In genomic region chr1:79874741-79875140, GRCm38 (mm10) we compare ENCODE assay signal across 21 mouse cellular contexts. TPM values are rescaled to one million over a fixed set of nuclear protein-coding genes. Genes with fewer than 3 reads are reported as not detected.
DNase-seq lines count a peak whose midpoint lies in the region; ATAC-seq lines count a peak whose summit lies in the region.
"Had no signal": no experiment of that assay in that cellular context is flagged by ENCODE, and none has a peak within 500 bp of the region (broad histone marks: within the 10 kb centered on the region; RNA-seq: fewer than 3 reads in every experiment).

No protein-coding gene starts in this region.

- no peaks in the 10 kb centered on the region for H3K36me3 ChIP-seq in kidney, embryonic 16.5 days (ENCODE audit: insufficient read depth, low read length)
- no peaks in the 10 kb centered on the region for H3K36me3 ChIP-seq in kidney, embryonic 14.5 days (ENCODE audit: control insufficient read depth, insufficient read depth, low read length)
- no peaks in the 10 kb centered on the region for H3K36me3 ChIP-seq in intestine, embryonic 16.5 days (ENCODE audit: control insufficient read depth, insufficient read depth, low read length)
- H3K36me3 ChIP-seq: embryonic facial prominence, embryonic 10.5 days; heart, embryonic 10.5 days; hindbrain, embryonic 13.5 days had no signal

- no peaks in the 10 kb centered on the region for H3K27me3 ChIP-seq in kidney, embryonic 16.5 days (ENCODE audit: insufficient read depth, low read length)
- H3K27me3 ChIP-seq in kidney, embryonic 14.5 days (ENCODE audit: control insufficient read depth, insufficient read depth, low read length) = no peaks in the 10 kb centered on the region
- H3K27me3 ChIP-seq in intestine, embryonic 16.5 days (replicated peaks; ENCODE audit: control insufficient read depth, insufficient read depth, low read length) = no peaks in the 10 kb centered on the region
- H3K27me3 ChIP-seq: CH12.LX; forebrain, embryonic 13.5 days; hindbrain, embryonic 13.5 days had no signal

- peak; percentile 9; the same call in 1 of the 2 replicates for ATAC-seq in kidney, embryonic 16.5 days (ENCODE audit: low FRiP score, low TSS enrichment)
- no peak for ATAC-seq in kidney, embryonic 14.5 days (ENCODE audit: low FRiP score, low TSS enrichment)
- peak; percentile 59; the same call in 1 of the 2 replicates for ATAC-seq in intestine, embryonic 16.5 days
- ATAC-seq: forebrain, embryonic 13.5 days; forebrain, postnatal 0 days had no signal

- peak; percentile 11 for DNase-seq in testis, postnatal 14 days (ENCODE audit: low spot score)
- DNase-seq in testis, postnatal 10 days (ENCODE audit: low spot score) = no peak
- DNase-seq in cerebellum, adult 9-11 months = no peak
- DNase-seq in gastrocnemius, adult 8-10 months (ENCODE audit: low spot score in 2 of 2) = no peak
- DNase-seq: adrenal gland, postnatal 10 days; cerebellum, adult 11-12 months; cerebellum, adult 9-10 months; cerebellum, postnatal 36 days; forebrain, postnatal 0 days; gastrocnemius, postnatal 36 days; heart, adult 18-20 months; heart, postnatal 10 days; heart, postnatal 4 days had no signal

- H3K4me1 ChIP-seq in kidney, embryonic 16.5 days (ENCODE audit: insufficient read depth, low read length) = no peaks in the 10 kb centered on the region
- H3K4me1 ChIP-seq in kidney, embryonic 14.5 days (ENCODE audit: control insufficient read depth, insufficient read depth, low read length) = no peaks in the 10 kb centered on the region
- H3K4me1 ChIP-seq in intestine, embryonic 16.5 days (ENCODE audit: control insufficient read depth, insufficient read depth, low read length) = no peaks in the 10 kb centered on the region
- H3K4me1 ChIP-seq: embryonic facial prominence, embryonic 10.5 days; heart, embryonic 10.5 days had no signal

- no peak overlapping the region for H3K9ac ChIP-seq in kidney, embryonic 16.5 days (replicated peaks; ENCODE audit: low read length)
- no peak overlapping the region for H3K9ac ChIP-seq in kidney, embryonic 14.5 days (ENCODE audit: low read depth, low read length)
- no peak overlapping the region for H3K9ac ChIP-seq in intestine, embryonic 16.5 days (ENCODE audit: low read depth, low read length)
- H3K9ac ChIP-seq: forebrain, embryonic 13.5 days; forebrain, postnatal 0 days; hindbrain, embryonic 13.5 days had no signal

- H3K27ac ChIP-seq in kidney, embryonic 16.5 days (ENCODE audit: low read length) = no peak overlapping the region
- H3K27ac ChIP-seq in kidney, embryonic 14.5 days (ENCODE audit: low read depth, low read length) = no peak overlapping the region
- no peak overlapping the region for H3K27ac ChIP-seq in intestine, embryonic 16.5 days (ENCODE audit: low read length)
- H3K27ac ChIP-seq: embryonic facial prominence, embryonic 10.5 days; forebrain, embryonic 13.5 days; heart, embryonic 10.5 days; hindbrain, embryonic 13.5 days had no signal

- WGBS in kidney, embryonic 16.5 days = 56% methylated on average over 3 of the region's 3 CpGs
- 51% methylated on average over 3 of the region's 3 CpGs for WGBS in kidney, embryonic 14.5 days
- WGBS in intestine, embryonic 16.5 days = 66% methylated on average over 3 of the region's 3 CpGs

- no peak overlapping the region for H3K4me2 ChIP-seq in kidney, embryonic 16.5 days (replicated peaks; ENCODE audit: low read depth, low read length)
- no peak overlapping the region for H3K4me2 ChIP-seq in kidney, embryonic 14.5 days (replicated peaks; ENCODE audit: low read depth, low read length)
- H3K4me2 ChIP-seq in intestine, embryonic 16.5 days (ENCODE audit: low read depth, low read length) = no peak overlapping the region
- H3K4me2 ChIP-seq: forebrain, embryonic 13.5 days; hindbrain, embryonic 13.5 days had no signal

- H3K4me3 ChIP-seq in kidney, embryonic 16.5 days (ENCODE audit: low read length) = no peak overlapping the region
- H3K4me3 ChIP-seq in kidney, embryonic 14.5 days (ENCODE audit: low read length) = no peak overlapping the region
- no peak overlapping the region for H3K4me3 ChIP-seq in intestine, embryonic 16.5 days (ENCODE audit: low read length)
- H3K4me3 ChIP-seq: embryonic facial prominence, embryonic 10.5 days; forebrain, embryonic 13.5 days; heart, embryonic 10.5 days; hindbrain, embryonic 13.5 days had no signal

- no peaks in the 10 kb centered on the region for H3K9me3 ChIP-seq in kidney, embryonic 16.5 days (ENCODE audit: low read length)
- H3K9me3 ChIP-seq in kidney, embryonic 14.5 days (ENCODE audit: control insufficient read depth, low read length) = no peaks in the 10 kb centered on the region
- no peaks in the 10 kb centered on the region for H3K9me3 ChIP-seq in intestine, embryonic 16.5 days (ENCODE audit: control insufficient read depth, low read length)
- H3K9me3 ChIP-seq: embryonic facial prominence, embryonic 10.5 days; forebrain, embryonic 13.5 days; heart, embryonic 10.5 days; hindbrain, embryonic 13.5 days had no signal

RNA-seq across cellular contexts. Expression of gene Serpine2, which starts 13.8 kb away (rescaled TPM):
- polyA plus RNA-seq in kidney, embryonic 16.5 days (2015; fragmentation: Nextera tagmentation; extraction: Ambion mirVana) = 156 and 176 TPM in 2 replicates
- polyA plus RNA-seq in kidney, embryonic 14.5 days (2014; fragmentation: Nextera tagmentation; extraction: Ambion mirVana) = 108 and 136 TPM in 2 replicates
- 71.1 and 78.1 TPM in 2 replicates for polyA plus RNA-seq in intestine, embryonic 16.5 days (2015; fragmentation: Nextera tagmentation; extraction: Ambion mirVana)
- total RNA-seq in gastrocnemius, adult 8-10 months (2022) = 10 to 100 TPM; 68.2 to 83.3 (median 76.2) TPM
